Mouse (Mus musculus): Measurements from ENCODE around the gene Traf1.

DNA sequence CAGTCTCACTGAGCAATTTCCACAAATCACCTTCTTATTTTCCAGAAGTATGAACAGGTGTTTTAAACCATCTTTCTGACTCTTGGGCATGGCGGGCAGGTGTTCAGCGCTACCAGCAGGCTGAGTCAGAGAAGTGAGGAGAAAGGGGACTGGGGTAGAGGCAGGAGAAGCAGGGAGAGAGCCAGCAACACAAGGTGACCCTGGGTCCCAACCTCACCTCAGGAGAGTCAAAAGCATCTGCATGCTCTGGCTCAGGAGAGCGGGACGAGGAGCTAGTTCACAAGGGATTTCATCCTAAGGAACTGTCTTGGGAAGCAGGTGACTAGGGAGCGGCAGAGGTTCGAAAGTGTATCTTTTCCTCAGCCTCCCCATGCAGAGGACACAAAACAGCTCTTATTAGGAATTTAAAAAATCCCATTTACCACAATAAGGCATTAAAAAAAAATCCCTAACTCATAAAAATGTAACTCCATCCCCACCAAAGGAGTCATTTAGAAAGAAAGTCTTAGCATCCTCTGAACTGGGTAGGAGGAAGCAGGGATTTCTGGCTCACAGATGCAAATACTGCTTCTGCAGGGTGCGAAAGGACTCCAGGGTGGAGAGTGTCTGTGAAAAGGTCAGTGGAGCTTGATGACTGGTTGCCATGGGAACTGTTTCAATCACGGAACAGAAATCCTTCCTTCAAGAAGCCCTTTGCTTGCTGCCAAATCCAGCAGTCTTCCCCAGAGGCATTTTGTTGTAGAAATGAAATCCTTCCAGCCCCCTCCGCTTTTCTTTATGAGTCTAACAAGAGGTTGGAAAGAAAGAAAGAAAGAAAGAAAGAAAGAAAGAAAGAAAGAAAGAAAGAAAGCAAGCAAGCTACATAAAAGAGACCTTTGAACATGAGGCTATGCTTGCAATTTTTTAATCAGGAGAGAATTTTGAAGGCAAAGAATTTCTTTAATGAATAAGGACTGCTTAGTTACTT, 31.4 kb upstream of the Traf1 start:
- TF ChIP-seq CTCF (IDR thresholded peaks at IDR 0.05; ENCODE audit: borderline replicate concordance, extremely low read depth, insufficient read depth, insufficient read length), result no peak
- TF ChIP-seq POLR2A (IDR thresholded peaks at IDR 0.05; ENCODE audit: borderline replicate concordance, extremely low read depth, insufficient read depth, insufficient read length, poor library complexity, severe bottlenecking), result no peak

Measured in brain, embryonic 14.5 days (tissue).